Mouse (Mus musculus) R1 (cell line): ENCODE results near the gene Gm9844.

Experiments used
- DNase-seq: peaks from one replicate; pipeline ENCODE4 v3.0.0-alpha.2; 2018; ENCODE audit warnings: low read depth, low spot score

Gm9844 gene

GRCm38 (mm10) chr7:24901114-24901513, 39.1 kb downstream of the Gm9844 start:
- no peak for DNase-seq

GRCm38 (mm10) chr7:24901842-24902241, 39.8 kb downstream of the Gm9844 start:
- DNase-seq = no peak

GRCm38 (mm10) chr7:24902264-24902629, 40.2 kb downstream of the Gm9844 start:
- DNase-seq = no peak

- DNase-seq = peak; percentile 45
Measured at GRCm38 (mm10) chr7:24902630-24903443, 40.8 kb downstream of the Gm9844 start, which contains the start of gene Arhgef1. Gene Arhgef1, plus strand, starts transcription at chr7:24902912.

- no peak for DNase-seq
Measured at GRCm38 (mm10) chr7:24903444-24903825, 41.4 kb downstream of the Gm9844 start.

GRCm38 (mm10) chr7:24904070-24904483, 42.1 kb downstream of the Gm9844 start:
- DNase-seq = peak; percentile 98

GRCm38 (mm10) chr7:24904936-24905335, 42.9 kb downstream of the Gm9844 start:
- peak; percentile 85 for DNase-seq

GRCm38 (mm10) chr7:24906551-24906950, 44.5 kb downstream of the Gm9844 start:
- DNase-seq = peak; percentile 60

GRCm38 (mm10) chr7:24907211-24907748, 45.3 kb downstream of the Gm9844 start:
- peak; percentile 67 for DNase-seq
